Comparison of ENCODE assay signal across 8 mouse cellular contexts in the genomic region with DNA sequence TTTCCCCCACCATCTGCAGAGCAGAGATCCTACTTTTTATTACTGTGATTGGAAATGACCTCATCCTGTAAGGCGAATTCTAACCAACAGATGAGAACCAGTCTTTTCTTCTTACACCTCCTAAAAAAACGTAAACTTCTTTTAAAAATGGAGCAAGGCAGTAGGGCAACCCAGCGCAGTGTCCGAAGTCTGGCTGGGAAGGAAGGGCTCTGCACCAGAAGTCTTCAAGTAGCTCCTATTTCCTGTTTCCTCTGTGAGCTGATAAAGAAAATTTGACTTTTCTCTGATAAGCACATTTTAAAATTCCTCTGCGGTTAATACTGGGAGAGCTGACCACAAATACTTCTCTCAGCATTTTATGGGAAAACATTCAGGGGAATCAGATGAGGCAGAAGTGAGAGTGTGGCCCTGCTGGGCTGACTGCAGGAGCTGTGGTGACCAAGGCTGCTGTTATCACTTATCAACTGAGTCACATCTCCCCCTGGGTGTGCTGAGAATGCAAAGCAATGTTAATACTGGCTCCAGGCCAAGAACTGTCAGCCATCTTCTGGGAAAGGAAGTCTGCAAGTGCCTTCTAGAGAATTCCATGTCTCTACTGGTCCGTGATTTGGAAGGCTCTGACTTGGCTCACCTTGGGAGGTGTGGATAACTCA. TPM values are rescaled to one million over a fixed set of nuclear protein-coding genes. Genes with fewer than 3 reads are reported as not detected.
DNase-seq lines count a peak whose midpoint lies in the region; ATAC-seq and TF ChIP-seq lines count a peak whose summit lies in the region.
"Had no signal": no experiment of that assay in that cellular context is flagged by ENCODE, and none has a peak within 500 bp of the region (broad histone marks: within the 10 kb centered on the region; RNA-seq: fewer than 3 reads in every experiment).

No protein-coding gene starts in this region.

- peak; percentile 49 for DNase-seq in urinary bladder, postnatal 14 days (ENCODE audit: low spot score)
- DNase-seq in urinary bladder, adult 2 months (ENCODE audit: low spot score), result no peak
- no peak for DNase-seq in thymus, adult 2 months
- no peak for DNase-seq in gastrocnemius, postnatal 10 days
- DNase-seq: liver, embryonic 13.5 days had no signal

- no peak overlapping the region for H3K4me3 ChIP-seq in heart, embryonic 12.5 days
- no peak overlapping the region for H3K4me3 ChIP-seq in limb, embryonic 13.5 days
- no peak overlapping the region for H3K4me3 ChIP-seq in thymus, adult 2 months (ENCODE audit: control insufficient read depth, insufficient read depth, low read length)
- H3K4me3 ChIP-seq in forebrain, embryonic 16.5 days (replicated peaks; ENCODE audit: low read length), result no peak overlapping the region
- H3K4me3 ChIP-seq: liver, embryonic 13.5 days had no signal

- H3K4me1 ChIP-seq in heart, embryonic 12.5 days (replicated peaks), result peaks cover 22% of the 10 kb centered on the region
- H3K4me1 ChIP-seq in limb, embryonic 13.5 days, result peaks cover 33% of the 10 kb centered on the region
- no peaks in the 10 kb centered on the region for H3K4me1 ChIP-seq in thymus, adult 2 months (replicated peaks; ENCODE audit: control insufficient read depth, insufficient read depth, low read length)
- H3K4me1 ChIP-seq in forebrain, embryonic 16.5 days (replicated peaks; ENCODE audit: control insufficient read depth, insufficient read depth, low read length), result no peaks in the 10 kb centered on the region

- TF ChIP-seq CTCF in thymus, adult 2 months (IDR thresholded peaks at IDR 0.05; ENCODE audit: borderline replicate concordance, control insufficient read depth, extremely low read depth, insufficient read depth, low read length, poor library complexity), result no peak

- H3K36me3 ChIP-seq in heart, embryonic 12.5 days, result no peaks in the 10 kb centered on the region
- H3K36me3 ChIP-seq in limb, embryonic 13.5 days, result no peaks in the 10 kb centered on the region
- H3K36me3 ChIP-seq in thymus, adult 2 months (ENCODE audit: control insufficient read depth, insufficient read depth, low read length), result no peaks in the 10 kb centered on the region
- H3K36me3 ChIP-seq in forebrain, embryonic 16.5 days (ENCODE audit: control insufficient read depth, insufficient read depth), result no peaks in the 10 kb centered on the region
- H3K36me3 ChIP-seq: liver, embryonic 13.5 days had no signal

- no peaks in the 10 kb centered on the region for H3K9me3 ChIP-seq in heart, embryonic 12.5 days (replicated peaks)
- H3K9me3 ChIP-seq in limb, embryonic 13.5 days, result no peaks in the 10 kb centered on the region
- no peaks in the 10 kb centered on the region for H3K9me3 ChIP-seq in forebrain, embryonic 16.5 days (ENCODE audit: control insufficient read depth, low read length)
- H3K9me3 ChIP-seq: liver, embryonic 13.5 days had no signal

- TF ChIP-seq POLR2A in thymus, adult 2 months (IDR thresholded peaks at IDR 0.05; ENCODE audit: control insufficient read depth, extremely low read depth, insufficient read depth, low read length, poor library complexity), result no peak

- WGBS in heart, embryonic 12.5 days, result 20% methylated on average over 6 of the region's 6 CpGs
- 34% methylated on average over 6 of the region's 6 CpGs for WGBS in limb, embryonic 13.5 days
- WGBS in thymus, adult 2 months, result 30% methylated on average over 6 of the region's 6 CpGs
- 79% methylated on average over 6 of the region's 6 CpGs for WGBS in forebrain, embryonic 16.5 days

- H3K9ac ChIP-seq in heart, embryonic 12.5 days, result no peak overlapping the region
- no peak overlapping the region for H3K9ac ChIP-seq in limb, embryonic 13.5 days
- no peak overlapping the region for H3K9ac ChIP-seq in forebrain, embryonic 16.5 days (replicated peaks; ENCODE audit: low read depth, low read length)
- H3K9ac ChIP-seq: liver, embryonic 13.5 days had no signal

- ATAC-seq in heart, embryonic 12.5 days (ENCODE audit: insufficient number of reproducible peaks, low FRiP score), result peak; percentile 85
- no peak for ATAC-seq in limb, embryonic 13.5 days (ENCODE audit: low FRiP score, low read depth)
- no peak for ATAC-seq in forebrain, embryonic 16.5 days

- H3K27me3 ChIP-seq in heart, embryonic 12.5 days (replicated peaks), result no peaks in the 10 kb centered on the region
- H3K27me3 ChIP-seq in limb, embryonic 13.5 days, result no peaks in the 10 kb centered on the region
- no peaks in the 10 kb centered on the region for H3K27me3 ChIP-seq in thymus, adult 2 months (ENCODE audit: control insufficient read depth, insufficient read depth, low read length)
- no peaks in the 10 kb centered on the region for H3K27me3 ChIP-seq in forebrain, embryonic 16.5 days (replicated peaks; ENCODE audit: control insufficient read depth, insufficient read depth, low read length)
- H3K27me3 ChIP-seq: liver, embryonic 13.5 days had no signal

- peak overlapping the region; percentile 55 for H3K27ac ChIP-seq in heart, embryonic 12.5 days (ENCODE audit: poor library complexity, severe bottlenecking)
- 0 out of 2 replicates have a peak overlapping the region, but pooled peaks have one; percentile 10 for H3K27ac ChIP-seq in limb, embryonic 13.5 days
- no peak overlapping the region for H3K27ac ChIP-seq in thymus, adult 2 months (ENCODE audit: control insufficient read depth, insufficient read depth, low read length)
- H3K27ac ChIP-seq in forebrain, embryonic 16.5 days (ENCODE audit: low read length), result no peak overlapping the region
- H3K27ac ChIP-seq: liver, embryonic 13.5 days had no signal

- peak overlapping the region; percentile 5; the same call in 1 of the 2 replicates for H3K4me2 ChIP-seq in heart, embryonic 12.5 days
- H3K4me2 ChIP-seq in limb, embryonic 13.5 days (replicated peaks), result no peak overlapping the region
- no peak overlapping the region for H3K4me2 ChIP-seq in forebrain, embryonic 16.5 days (ENCODE audit: low read length)
- H3K4me2 ChIP-seq: liver, embryonic 13.5 days had no signal

RNA-seq across cellular contexts. Expression of gene Adam12, which starts 55.8 kb away (rescaled TPM):
- polyA plus RNA-seq in urinary bladder, adult 2 months (2012; rRNA removed), result 4.3 and 4.6 TPM in 2 replicates
- polyA plus RNA-seq in heart, embryonic 12.5 days (2016; fragmentation: Nextera tagmentation; extraction: Ambion mirVana), result 3.9 and 4.6 TPM in 2 replicates
- 4.9 and 7.3 TPM in 2 replicates for polyA plus RNA-seq in limb, embryonic 13.5 days (2015; fragmentation: Nextera tagmentation; extraction: Ambion mirVana)
- 28.4 and 29.0 TPM in 2 replicates for polyA plus RNA-seq in thymus, adult 2 months (2012; rRNA removed)
- total RNA-seq in gastrocnemius, postnatal 10 days (2021), result 10 to 100 TPM; 12.7 to 22.1 TPM
- 2.2 and 3.2 TPM in 2 replicates for polyA plus RNA-seq in forebrain, embryonic 16.5 days (2015; fragmentation: Nextera tagmentation; extraction: Ambion mirVana)

Comparison
In these comparisons a context has a peak if more than half of its experiments do, and no peak if none do; other contexts are left out.
1. H3K27ac ChIP-seq: peak in heart, embryonic 12.5 days (single experiment) and limb, embryonic 13.5 days (single experiment); none in thymus, adult 2 months (single experiment) and forebrain, embryonic 16.5 days (single experiment).